Mouse (Mus musculus): ENCODE data around the gene Tmem28. TPM values are rescaled to one million over a fixed set of nuclear protein-coding genes. Genes with fewer than 3 reads are reported as not detected.

The Tmem28 gene
- 1.3 and 1.5 TPM in 2 replicates for polyA plus RNA-seq (2015; fragmentation: Nextera tagmentation; extraction: Ambion mirVana)

DNA sequence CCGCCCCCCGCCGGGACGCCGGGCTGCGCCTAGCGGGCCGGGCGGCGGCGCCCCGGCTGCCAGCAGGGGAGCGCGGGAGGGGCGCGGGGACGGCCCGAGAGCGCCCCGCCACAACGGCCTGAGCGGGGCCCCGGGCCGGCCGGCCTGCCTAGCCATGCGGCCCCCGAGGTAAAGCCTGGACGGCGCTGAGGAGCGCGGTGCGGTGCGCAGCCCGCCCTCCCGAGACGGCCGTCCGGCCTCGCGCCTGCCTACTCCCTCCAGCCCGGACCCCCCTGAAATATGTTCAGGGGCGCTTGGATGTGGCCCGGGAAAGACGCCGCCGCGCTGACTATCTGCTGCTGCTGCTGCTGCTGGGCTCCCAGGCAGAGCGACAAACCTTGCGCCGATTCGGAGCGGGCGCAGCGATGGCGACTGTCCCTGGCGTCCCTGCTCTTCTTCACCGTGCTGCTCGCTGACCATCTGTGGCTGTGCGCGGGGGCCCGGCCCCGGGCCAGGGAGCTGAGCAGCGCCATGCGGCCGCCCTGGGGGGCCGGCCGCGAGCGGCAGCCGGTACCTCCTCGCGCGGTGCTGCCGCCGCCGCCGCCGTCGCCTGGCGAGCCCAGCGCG is at the start of gene Tmem28:
Gene Tmem28 (plus strand): TSS at position 232 of the 606 bp plus-strand sequence.
- Histone ChIP-seq H3K36me3 (no peaks in the 10 kb centered on the region), H3K4me2 (peak within 1 kb of the TSS; percentile 64)
- WGBS = 19% methylated on average over 27 of the region's 82 CpGs

GRCm38 (mm10) chrX:99780308-99780707 is 40.5 kb upstream of the Tmem28 start:
- no peak overlapping the region for H3K27ac ChIP-seq
- H3K4me3 ChIP-seq = no peak overlapping the region
- no peaks in the 10 kb centered on the region for H3K4me1 ChIP-seq (replicated peaks)
- no peaks in the 10 kb centered on the region for H3K36me3 ChIP-seq
- 58% methylated on average over 4 of the region's 4 CpGs for whole genome bisulfite sequencing
- no peak overlapping the region for H3K4me2 ChIP-seq
- no peaks in the 10 kb centered on the region for H3K9me3 ChIP-seq
- 0 out of 2 replicates have a peak, but pooled peaks cover 2% of the 10 kb centered on the region for H3K27me3 ChIP-seq
- no peak for ATAC-seq (ENCODE audit: low FRiP score)
- H3K9ac ChIP-seq = no peak overlapping the region

More for the DNA sequence above, at the start of gene Tmem28:
- Histone ChIP-seq H3K4me3 (peak within 1 kb of the TSS; percentile 62), H3K27ac (peak within 1 kb of the TSS; percentile 78), H3K9ac (peak within 1 kb of the TSS; percentile 76), H3K9me3 (no peaks in the 10 kb centered on the region), H3K27me3 (peaks cover 21% of the 10 kb centered on the region; the same call in 1 of the 2 replicates), H3K4me1 (replicated peaks) (peaks cover 13% of the 10 kb centered on the region; the same call in 1 of the 2 replicates)
- peak; percentile 53 for ATAC-seq (ENCODE audit: low FRiP score)

DNA sequence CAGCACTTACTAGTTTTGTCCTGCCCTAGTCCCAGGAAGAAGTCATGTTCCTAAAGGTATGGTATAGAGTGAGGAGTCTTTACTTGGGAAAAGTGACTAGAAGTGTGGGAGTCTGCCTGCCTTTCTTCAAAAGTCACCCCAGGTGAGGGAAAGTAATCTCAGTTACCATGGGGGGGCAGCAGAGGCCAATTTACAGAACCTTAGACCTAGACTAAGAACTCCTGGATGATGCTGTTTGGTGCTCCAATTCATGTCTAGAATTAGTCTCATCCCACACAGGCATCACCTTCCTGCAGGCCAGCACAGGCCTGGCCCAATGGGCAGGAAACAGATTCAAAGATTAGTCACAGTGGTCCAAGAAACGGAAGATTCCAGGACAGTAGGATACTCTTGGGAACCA is 12.4 kb upstream of the Tmem28 start:
- no peak for ATAC-seq (ENCODE audit: low FRiP score)
- 27% methylated on average over 1 of the region's 1 CpGs for WGBS
- Histone ChIP-seq H3K27ac (no peak overlapping the region), H3K4me2 (no peak overlapping the region), H3K36me3 (no peaks in the 10 kb centered on the region), H3K4me3 (no peak overlapping the region), H3K27me3 (peaks cover 12% of the 10 kb centered on the region; the same call in 1 of the 2 replicates), H3K9me3 (no peaks in the 10 kb centered on the region), H3K9ac (no peak overlapping the region), H3K4me1 (replicated peaks) (no peaks in the 10 kb centered on the region)

GRCm38 (mm10) chrX:99819395-99819935 is 1.4 kb upstream of the Tmem28 start:
- H3K9ac ChIP-seq = peak overlapping the region; percentile 76
- peak; percentile 80 for ATAC-seq (ENCODE audit: low FRiP score)

GRCm38 (mm10) chrX:99819936-99820789 is 658 bp upstream of the Tmem28 start:
- H3K27ac ChIP-seq = peak overlapping the region; percentile 78
- peak overlapping the region; percentile 76 for H3K9ac ChIP-seq
- H3K36me3 ChIP-seq = no peaks in the 10 kb centered on the region
- WGBS = 19% methylated on average over 40 of the region's 105 CpGs
- H3K4me3 ChIP-seq = peak overlapping the region; percentile 62
- peaks cover 20% of the 10 kb centered on the region; the same call in 1 of the 2 replicates for H3K27me3 ChIP-seq
- H3K4me2 ChIP-seq = peak overlapping the region; percentile 64
- H3K9me3 ChIP-seq = no peaks in the 10 kb centered on the region
- H3K4me1 ChIP-seq (replicated peaks) = peaks cover 13% of the 10 kb centered on the region; the same call in 1 of the 2 replicates
- ATAC-seq (ENCODE audit: low FRiP score) = peak; percentile 87

More at GRCm38 (mm10) chrX:99819395-99819935, 1.4 kb upstream of the Tmem28 start:
- Histone ChIP-seq H3K36me3 (no peaks in the 10 kb centered on the region), H3K9me3 (no peaks in the 10 kb centered on the region), H3K4me2 (peak overlapping the region; percentile 64), H3K27me3 (peaks cover 20% of the 10 kb centered on the region; the same call in 1 of the 2 replicates), H3K4me3 (peak overlapping the region; percentile 62), H3K4me1 (replicated peaks) (peaks cover 13% of the 10 kb centered on the region; the same call in 1 of the 2 replicates), H3K27ac (peak overlapping the region; percentile 78)
- 20% methylated on average over 15 of the region's 22 CpGs for WGBS

GRCm38 (mm10) chrX:99842090-99842489 is 21.3 kb downstream of the Tmem28 start:
- Histone ChIP-seq H3K9me3 (no peaks in the 10 kb centered on the region), H3K4me1 (replicated peaks) (peaks cover 5% of the 10 kb centered on the region; the same call in 1 of the 2 replicates), H3K36me3 (no peaks in the 10 kb centered on the region), H3K9ac (no peak overlapping the region), H3K4me3 (no peak overlapping the region), H3K27ac (no peak overlapping the region), H3K4me2 (no peak overlapping the region), H3K27me3 (peaks cover 14% of the 10 kb centered on the region; the same call in 1 of the 2 replicates)
- 10% methylated on average over 2 of the region's 2 CpGs for WGBS
- peak; percentile 36 for ATAC-seq (ENCODE audit: low FRiP score)

GRCm38 (mm10) chrX:99853261-99853741 is 32.5 kb downstream of the Tmem28 start:
- Histone ChIP-seq H3K4me1 (replicated peaks) (no peaks in the 10 kb centered on the region), H3K4me3 (peak overlapping the region; percentile 31), H3K9me3 (no peaks in the 10 kb centered on the region), H3K36me3 (no peaks in the 10 kb centered on the region), H3K9ac (peak overlapping the region; percentile 60), H3K27me3 (peaks cover 22% of the 10 kb centered on the region; the same call in 1 of the 2 replicates), H3K27ac (peak overlapping the region; percentile 40), H3K4me2 (peak overlapping the region; percentile 48)
- WGBS = 21% methylated on average over 34 of the region's 35 CpGs
- ATAC-seq (ENCODE audit: low FRiP score) = peak; percentile 92

DNA sequence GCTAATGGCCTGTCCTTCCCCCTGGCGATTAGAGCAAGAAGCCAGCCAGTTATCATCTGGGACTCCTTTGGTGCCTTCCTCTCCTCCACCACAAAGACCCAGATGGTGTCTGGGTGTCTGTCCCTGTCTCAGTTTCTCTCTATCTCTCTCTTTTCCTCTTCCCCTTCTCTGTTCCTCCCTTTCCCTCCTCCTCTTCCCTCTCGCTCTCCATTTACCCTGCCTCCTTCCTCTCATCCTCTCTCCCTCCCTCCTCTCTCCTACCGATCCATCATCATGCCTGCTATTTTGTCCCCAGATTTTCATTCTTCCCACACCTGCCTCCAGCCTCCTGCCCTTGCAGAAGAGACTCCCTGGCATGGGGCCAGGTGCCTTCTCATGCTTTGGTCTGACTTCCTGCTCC is 33.0 kb downstream of the Tmem28 start:
- no peak overlapping the region for H3K27ac ChIP-seq
- no peaks in the 10 kb centered on the region for H3K36me3 ChIP-seq
- no peaks in the 10 kb centered on the region for H3K4me1 ChIP-seq (replicated peaks)
- no peak overlapping the region for H3K9ac ChIP-seq
- peak overlapping the region; percentile 48 for H3K4me2 ChIP-seq
- WGBS = 47% methylated on average over 3 of the region's 3 CpGs
- H3K4me3 ChIP-seq = no peak overlapping the region
- 0 out of 2 replicates have a peak, but pooled peaks have one; percentile 17 for ATAC-seq (ENCODE audit: low FRiP score)
- H3K9me3 ChIP-seq = no peaks in the 10 kb centered on the region
- H3K27me3 ChIP-seq = peaks cover 20% of the 10 kb centered on the region; the same call in 1 of the 2 replicates

DNA sequence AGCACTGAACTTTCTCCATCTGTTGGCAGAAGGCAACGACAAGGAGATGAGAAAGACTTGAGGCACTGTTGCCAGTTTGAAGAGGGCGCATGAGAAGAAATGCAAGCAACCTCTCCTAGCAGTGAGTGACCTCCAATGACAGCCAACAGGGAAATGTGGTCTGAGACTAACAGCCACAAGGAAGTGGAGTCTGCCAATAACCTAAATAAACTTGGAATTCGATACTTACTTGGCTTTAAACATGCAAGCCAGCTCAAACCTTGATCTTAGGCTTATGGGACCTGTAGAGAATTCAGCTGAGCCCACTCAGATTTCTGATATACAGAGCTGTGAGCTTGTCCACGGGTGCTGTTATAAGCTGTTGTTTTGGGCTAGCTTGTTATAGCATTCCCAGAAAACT is 51.4 kb downstream of the Tmem28 start:
- no peak overlapping the region for H3K27ac ChIP-seq
- H3K36me3 ChIP-seq = no peaks in the 10 kb centered on the region
- H3K4me3 ChIP-seq = no peak overlapping the region
- no peak overlapping the region for H3K4me2 ChIP-seq
- H3K4me1 ChIP-seq (replicated peaks) = no peaks in the 10 kb centered on the region
- ATAC-seq (ENCODE audit: low FRiP score) = no peak
- no peak overlapping the region for H3K9ac ChIP-seq
- peaks cover 28% of the 10 kb centered on the region; the same call in 1 of the 2 replicates for H3K27me3 ChIP-seq
- H3K9me3 ChIP-seq = no peaks in the 10 kb centered on the region
- WGBS = 85% methylated on average over 4 of the region's 4 CpGs

GRCm38 (mm10) chrX:99872632-99873201 is 51.9 kb downstream of the Tmem28 start:
- Histone ChIP-seq H3K4me1 (replicated peaks) (no peaks in the 10 kb centered on the region), H3K4me3 (no peak overlapping the region), H3K27me3 (peaks cover 28% of the 10 kb centered on the region; the same call in 1 of the 2 replicates), H3K27ac (no peak overlapping the region), H3K4me2 (no peak overlapping the region), H3K9me3 (no peaks in the 10 kb centered on the region), H3K36me3 (no peaks in the 10 kb centered on the region), H3K9ac (no peak overlapping the region)
- WGBS = 87% methylated on average over 3 of the region's 3 CpGs
- no peak for ATAC-seq (ENCODE audit: low FRiP score)

- 73% methylated on average over 2 of the region's 2 CpGs for WGBS
- no peaks in the 10 kb centered on the region for H3K36me3 ChIP-seq
- H3K4me2 ChIP-seq = no peak overlapping the region
- H3K9ac ChIP-seq = no peak overlapping the region
- no peak overlapping the region for H3K27ac ChIP-seq
- no peaks in the 10 kb centered on the region for H3K9me3 ChIP-seq
- no peaks in the 10 kb centered on the region for H3K4me1 ChIP-seq (replicated peaks)
- no peak for ATAC-seq (ENCODE audit: low FRiP score)
- peaks cover 28% of the 10 kb centered on the region; the same call in 1 of the 2 replicates for H3K27me3 ChIP-seq
- H3K4me3 ChIP-seq = no peak overlapping the region
Observed at GRCm38 (mm10) chrX:99873259-99873919, 52.6 kb downstream of the Tmem28 start.

Measured in hindbrain, embryonic 13.5 days (tissue).